Mouse (Mus musculus): ENCODE data around the gene Tbx6.

DNA sequence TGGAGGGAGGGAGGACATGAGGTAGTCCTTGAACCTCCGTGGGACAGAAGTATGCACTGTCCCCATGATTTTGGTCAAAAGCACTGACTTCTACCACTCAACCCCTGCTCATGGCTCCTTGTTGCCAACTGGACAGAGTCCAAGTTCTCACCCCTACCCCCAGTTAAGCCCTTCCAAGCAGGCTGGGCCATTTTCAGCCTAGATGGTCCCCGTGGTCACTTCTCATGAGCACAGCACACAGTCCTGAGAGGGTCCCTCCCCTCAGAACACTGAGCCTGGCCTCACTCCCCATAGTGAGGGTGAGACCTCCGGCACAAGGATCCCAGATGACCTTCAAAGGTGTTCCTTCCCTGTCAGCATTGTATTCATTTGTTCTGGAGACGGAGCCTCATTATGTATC is 7.9 kb downstream of the Tbx6 start:
- TF ChIP-seq CTCF (IDR thresholded peaks at IDR 0.05; ENCODE audit: low read depth), result no peak
- no peak for TF ChIP-seq EP300 (optimal IDR thresholded peaks at IDR 0.05)
